Mouse (Mus musculus) retina, adult 2 months (tissue): ENCODE measurements around the gene Gnaq.
"Not testable (repeated sequence)": the region's sequence is repeated elsewhere in the genome, so short reads cannot be mapped to it uniquely, and the experiment has no call there.

ENCODE experiments used
- DNase-seq: peaks from one replicate; pipeline ENCODE4 v3.0.0-alpha.2; 2012; ENCODE audit warnings: low read depth, low spot score

Gnaq gene

GRCm38 (mm10) chr19:16259786-16260434, 127.3 kb downstream of the Gnaq start:
- no peak for DNase-seq

- no peak for DNase-seq
These were observed 127.8 kb downstream of the Gnaq start for GRCm38 (mm10) chr19:16260435-16260832.

- no peak for DNase-seq
These were observed 128.3 kb downstream of the Gnaq start for GRCm38 (mm10) chr19:16260973-16261372.

- DNase-seq, result no peak
These were observed 129.0 kb downstream of the Gnaq start for GRCm38 (mm10) chr19:16261631-16262030.

DNA sequence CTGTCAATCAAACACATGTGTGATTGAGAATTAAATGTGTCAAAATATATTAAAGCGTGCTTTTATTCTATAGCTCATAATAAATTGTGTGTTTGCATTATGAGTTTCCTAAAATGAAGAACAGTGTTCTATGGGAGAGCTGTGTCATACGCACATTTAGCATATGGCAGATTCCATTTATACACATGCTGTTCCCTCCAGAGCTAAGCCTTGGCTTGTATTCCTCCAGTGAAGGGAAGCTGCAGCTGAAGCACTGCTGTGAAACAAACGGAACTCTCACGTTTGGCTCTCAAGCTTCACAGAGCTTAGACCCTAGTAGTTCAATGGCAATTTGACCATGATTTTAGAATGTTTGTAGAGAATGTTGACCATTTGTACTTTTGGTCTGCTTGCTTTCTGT, 129.7 kb downstream of the Gnaq start:
- no peak for DNase-seq

- DNase-seq, result not testable (repeated sequence)
These were observed 134.7 kb downstream of the Gnaq start for GRCm38 (mm10) chr19:16267362-16267761.

GRCm38 (mm10) chr19:16270236-16270635, 137.6 kb downstream of the Gnaq start:
- no peak for DNase-seq

- DNase-seq, result no peak
These were observed 138.4 kb downstream of the Gnaq start for GRCm38 (mm10) chr19:16271002-16271401.

DNA sequence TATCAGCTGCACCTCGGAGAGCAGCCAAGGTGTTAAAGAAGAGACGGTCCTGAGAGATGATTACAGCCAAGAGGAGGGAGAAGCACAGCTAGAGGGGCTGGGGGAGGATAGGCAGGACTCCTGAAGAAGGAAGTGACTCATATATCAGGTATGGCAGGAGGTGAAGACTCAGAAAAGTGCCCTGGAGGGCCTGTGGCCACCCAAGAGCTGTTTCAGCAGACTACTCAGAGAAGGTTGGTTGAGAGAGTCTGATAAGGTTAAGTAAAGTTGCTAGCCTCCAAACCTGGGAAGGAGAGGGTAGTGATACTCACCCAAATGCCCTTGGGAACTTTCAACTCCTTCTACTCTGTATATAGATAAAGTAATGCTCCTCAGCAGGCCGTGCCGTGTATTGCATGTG, 140.4 kb downstream of the Gnaq start:
- no peak for DNase-seq

DNA sequence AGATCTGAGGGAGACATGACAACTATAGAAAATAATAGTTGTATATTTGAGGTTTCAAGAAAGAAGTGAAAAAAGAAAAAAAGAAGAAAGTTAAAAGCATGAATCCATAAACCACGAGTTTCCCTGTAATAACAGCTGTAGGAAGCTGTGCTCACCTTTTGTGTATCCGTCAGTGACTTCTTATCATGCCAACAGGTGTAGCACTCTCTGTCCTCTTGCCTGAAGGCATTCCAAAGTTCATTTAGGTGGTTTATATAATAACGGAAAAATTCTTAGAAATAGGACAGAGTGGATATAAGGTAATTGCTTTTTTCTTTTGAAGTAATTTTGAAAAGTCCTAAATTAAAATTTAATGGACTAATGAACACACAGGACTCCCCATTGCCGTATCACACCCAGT, 147.6 kb downstream of the Gnaq start:
- no peak for DNase-seq

GRCm38 (mm10) chr19:16285051-16286028, 152.7 kb downstream of the Gnaq start:
- DNase-seq, result no peak

- DNase-seq, result no peak
These were observed 154.0 kb downstream of the Gnaq start for GRCm38 (mm10) chr19:16286451-16287175.

- DNase-seq, result no peak
These were observed 154.7 kb downstream of the Gnaq start for GRCm38 (mm10) chr19:16287307-16287706.

GRCm38 (mm10) chr19:16287971-16288370, 155.3 kb downstream of the Gnaq start:
- no peak for DNase-seq

- DNase-seq, result no peak
These were observed 158.5 kb downstream of the Gnaq start for GRCm38 (mm10) chr19:16291088-16291487.

DNA sequence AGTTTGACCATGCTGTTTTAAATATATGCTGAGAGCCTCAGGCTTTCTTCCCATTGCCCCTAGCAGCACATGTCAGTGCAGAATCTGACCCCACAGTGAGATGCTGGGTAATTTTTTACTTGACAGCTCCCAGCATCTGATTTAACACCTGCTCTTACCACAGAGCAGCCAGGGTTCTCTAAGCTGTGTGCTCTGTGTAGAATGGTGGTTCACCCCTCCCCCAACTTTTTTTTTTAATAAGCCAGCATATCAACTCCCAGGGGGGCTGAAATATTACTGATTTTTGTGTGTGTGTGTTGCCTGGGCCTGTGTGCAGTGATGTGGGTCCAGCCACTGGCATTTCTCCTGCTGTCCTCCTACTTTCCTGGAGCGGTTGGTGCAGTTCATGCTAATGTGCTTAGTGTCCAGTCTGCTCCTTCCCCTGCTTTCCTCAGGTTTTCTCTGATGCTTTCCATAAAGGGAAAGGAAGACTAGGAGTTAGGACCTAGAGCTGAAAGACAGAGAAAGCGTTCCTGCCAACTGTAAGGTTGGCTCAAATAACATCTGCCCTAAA, 159.5 kb downstream of the Gnaq start:
- DNase-seq, result no peak

- no peak for DNase-seq
These were observed 160.3 kb downstream of the Gnaq start for GRCm38 (mm10) chr19:16292978-16293377.

DNA sequence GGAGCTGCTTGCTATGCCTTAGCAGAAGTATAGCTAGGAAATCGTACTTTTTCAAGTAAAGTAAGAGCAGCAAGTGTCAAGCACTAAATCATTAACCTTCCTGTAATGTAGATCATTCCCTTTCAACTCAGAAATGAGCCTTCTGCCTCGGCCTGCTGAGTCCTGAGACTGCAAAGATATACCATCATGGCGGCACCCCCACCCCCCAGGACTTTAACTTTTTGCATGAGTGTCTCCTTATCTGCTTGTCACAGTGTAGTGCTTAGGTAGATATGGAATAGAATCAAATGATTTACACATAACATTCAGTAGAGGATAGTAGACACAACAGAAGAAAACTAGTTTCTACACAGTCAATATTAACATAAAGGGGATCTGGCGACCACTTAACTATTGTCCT, 167.8 kb downstream of the Gnaq start:
- no peak for DNase-seq

DNA sequence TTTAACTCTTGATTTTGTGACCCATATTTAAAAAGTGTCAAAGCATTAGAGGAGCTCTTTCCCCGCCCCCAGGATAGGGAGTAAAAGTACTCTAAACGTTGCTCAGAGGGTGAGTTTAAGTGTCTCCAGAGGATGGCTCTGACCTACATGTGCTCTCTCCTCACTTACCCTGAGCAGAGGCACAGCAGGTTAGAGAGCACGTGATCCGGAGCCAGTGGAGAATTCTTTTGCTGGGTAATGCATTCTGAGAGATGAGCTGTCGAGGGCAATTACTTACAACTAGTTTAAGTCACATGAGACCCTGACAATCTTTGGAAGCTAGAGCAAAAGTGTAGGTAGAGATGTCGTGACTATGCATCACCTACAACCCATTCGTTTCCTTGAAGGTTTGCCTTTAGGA, 168.7 kb downstream of the Gnaq start:
- DNase-seq, result no peak

- DNase-seq, result no peak
These were observed 176.4 kb downstream of the Gnaq start for GRCm38 (mm10) chr19:16309031-16309430.

- no peak for DNase-seq
These were observed 181.7 kb downstream of the Gnaq start for GRCm38 (mm10) chr19:16314295-16314821.

DNA sequence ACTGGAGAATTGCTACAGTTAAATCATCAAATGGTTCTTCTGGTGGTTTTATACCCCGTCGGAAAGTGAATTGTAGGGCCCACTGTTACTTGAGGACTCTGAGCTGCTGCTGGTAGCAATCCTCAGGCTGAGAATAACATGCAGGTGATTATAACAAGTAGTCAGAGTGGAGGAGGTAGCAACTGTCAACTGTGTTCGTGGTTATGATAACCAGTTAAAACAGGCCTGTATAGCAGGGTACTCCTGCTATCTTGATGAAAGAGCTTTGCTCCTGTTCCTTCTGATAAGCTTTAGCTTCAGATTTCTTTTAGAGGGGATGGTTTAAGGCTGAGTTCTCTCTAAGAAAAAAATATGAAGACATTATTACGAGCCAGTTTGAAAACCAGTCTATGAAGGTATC, 182.9 kb downstream of the Gnaq start:
- no peak for DNase-seq
